Mouse (Mus musculus) kidney, embryonic 15.5 days (tissue): Measurements from ENCODE around the gene Grk2. TPM values are rescaled to one million over a fixed set of nuclear protein-coding genes. Genes with fewer than 3 reads are reported as not detected.
A peak's percentile ranks its signal among the peaks of the same experiment; 100 is the strongest.

ENCODE experiments used
- ATAC-seq: fragments of 200-750 bp; cut with Nextera tagmentation; replicated peaks from 2 replicates; pipeline ENCODE4 v1.8.0; 2017; ENCODE audit warnings: moderate TSS enrichment; ENCODE audit not compliant: low FRiP score
- H3K27ac ChIP-seq: fragments of 300-500 bp; sonication (generic); 2 replicates; pipeline ENCODE4 v1.5.1; 2015; ENCODE audit warnings: mild to moderate bottlenecking, inconsistent platforms
- H3K27me3 ChIP-seq: fragments of 300-500 bp; sonication (generic); 2 replicates; pipeline ENCODE4 v1.6.1; 2015; ENCODE audit warnings: inconsistent platforms
- H3K36me3 ChIP-seq: fragments of 300-500 bp; sonication (generic); 2 replicates; pipeline ENCODE4 v1.6.1; 2015; ENCODE audit warnings: inconsistent platforms
- H3K4me1 ChIP-seq: fragments of 300-500 bp; sonication (generic); 2 replicates; pipeline ENCODE4 v1.6.1; 2015; ENCODE audit warnings: inconsistent platforms
- H3K4me2 ChIP-seq: fragments of 300-500 bp; sonication (generic); 2 replicates; pipeline ENCODE4 v1.6.1; 2015; ENCODE audit warnings: moderate library complexity, mild to moderate bottlenecking, inconsistent platforms
- H3K4me3 ChIP-seq: fragments of 300-500 bp; sonication (generic); replicated peaks from 2 replicates; pipeline ENCODE4 v1.5.1; 2015; ENCODE audit warnings: mild to moderate bottlenecking, inconsistent platforms
- H3K9ac ChIP-seq: fragments of 300-500 bp; sonication (generic); 2 replicates; pipeline ENCODE4 v1.6.1; 2015; ENCODE audit warnings: mild to moderate bottlenecking, inconsistent platforms
- H3K9me3 ChIP-seq: fragments of 300-500 bp; sonication (generic); replicated peaks from 2 replicates; pipeline ENCODE4 v1.6.1; 2016; ENCODE audit warnings: inconsistent platforms
- WGBS: fragments of 180-500 bp; shearing (Covaris S2); methylation state at CpG from one replicate; pipeline ENCODE4 v1.1.7; 2015; ENCODE audit warnings: mixed read lengths; 5-methylcytosine and 5-hydroxymethylcytosine counted together
- polyA plus RNA-seq: library from polyadenylated mRNA; unstranded; fragments of >200 nt; fragmentation: Nextera tagmentation; extraction: Ambion mirVana; gene quantifications from 2 replicates; pipeline ENCODE4 v1.2.1, GENCODE M21; 2015

Grk2 gene
- 15.7 and 17.9 TPM in 2 replicates for polyA plus RNA-seq

DNA sequence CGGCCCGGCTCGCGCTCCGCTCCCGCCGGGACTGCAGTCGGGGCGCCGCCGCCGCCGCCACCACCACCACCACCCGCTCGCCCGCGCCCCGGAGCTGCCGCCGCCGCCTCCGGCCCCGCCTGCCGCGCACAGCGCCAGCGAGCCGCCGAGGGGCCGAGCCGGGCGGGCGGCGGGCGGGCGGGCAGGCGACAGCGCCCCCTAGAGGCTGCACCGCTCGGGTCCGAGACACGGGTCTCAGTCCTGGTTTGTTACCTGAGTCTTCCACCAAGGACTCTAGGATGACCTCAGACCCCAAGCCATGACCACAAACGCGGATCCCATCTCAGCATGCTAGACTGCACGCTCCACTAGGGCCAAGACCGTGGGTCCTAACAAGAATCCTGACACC is at the start of gene Grk2:
Gene Grk2, minus strand, starts transcription at position 33 of the 388 bp plus-strand sequence.
- H3K27me3 ChIP-seq = no peaks in the 10 kb centered on the region
- peak within 1 kb of the TSS; percentile 81 for H3K4me2 ChIP-seq
- peak within 1 kb of the TSS; percentile 92 for H3K9ac ChIP-seq
- no peaks in the 10 kb centered on the region for H3K9me3 ChIP-seq
- peak within 1 kb of the TSS; percentile 87 for H3K27ac ChIP-seq
- H3K36me3 ChIP-seq = no peaks in the 10 kb centered on the region
- H3K4me3 ChIP-seq = peak within 1 kb of the TSS; percentile 93
- ATAC-seq = peak; percentile 79
- WGBS = under 1% methylated on average over 44 of the region's 46 CpGs
- H3K4me1 ChIP-seq = peaks cover 51% of the 10 kb centered on the region

DNA sequence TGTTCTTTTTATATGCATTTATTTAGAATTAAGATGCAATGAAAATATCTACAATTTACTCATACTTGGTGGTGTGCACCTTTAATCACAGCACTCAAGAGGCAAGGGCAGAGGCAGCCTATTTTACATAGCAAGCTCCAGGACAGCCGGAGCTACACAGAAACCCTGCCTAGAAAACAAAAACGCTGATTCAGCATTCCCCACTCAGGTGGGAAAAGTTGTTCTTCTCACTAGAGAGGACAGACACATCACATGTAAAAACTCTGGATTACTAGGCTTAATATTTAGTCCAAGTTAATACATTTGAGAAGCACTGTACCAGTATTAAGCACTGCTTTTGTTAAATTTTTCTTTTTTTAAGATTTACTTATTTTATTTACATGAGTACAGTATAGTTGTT is 43.4 kb upstream of the Grk2 start:
- WGBS = 89% methylated on average over 2 of the region's 2 CpGs
- no peaks in the 10 kb centered on the region for H3K4me1 ChIP-seq
- H3K36me3 ChIP-seq = peaks cover 86% of the 10 kb centered on the region

DNA sequence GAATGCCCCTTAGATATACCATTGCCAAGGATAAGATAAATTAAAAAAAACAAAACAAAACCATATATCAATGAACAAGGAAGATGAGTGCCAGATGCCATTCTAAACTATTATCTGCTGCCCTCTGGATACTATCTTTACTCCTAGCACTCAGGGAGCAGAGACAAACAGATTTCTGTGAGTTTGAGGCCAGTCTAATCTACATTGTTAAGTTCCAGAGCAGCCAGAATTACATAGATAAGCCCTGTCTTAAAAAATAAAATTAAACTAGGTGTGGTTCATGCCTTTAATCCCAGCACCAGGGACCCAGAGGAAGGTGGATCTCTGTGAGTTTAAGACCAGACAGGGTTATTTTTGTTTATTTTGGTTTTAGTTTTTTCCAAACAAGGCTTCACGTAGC is 40.5 kb upstream of the Grk2 start:
- H3K9me3 ChIP-seq = no peaks in the 10 kb centered on the region
- no peak overlapping the region for H3K9ac ChIP-seq
- H3K4me1 ChIP-seq = no peaks in the 10 kb centered on the region
- ATAC-seq = no peak
- H3K4me3 ChIP-seq = no peak overlapping the region
- no peak overlapping the region for H3K4me2 ChIP-seq
- peaks cover 89% of the 10 kb centered on the region for H3K36me3 ChIP-seq
- no peak overlapping the region for H3K27ac ChIP-seq
- H3K27me3 ChIP-seq = no peaks in the 10 kb centered on the region
- 94% methylated on average over 1 of the region's 1 CpGs for WGBS

More for the DNA sequence above, 43.4 kb upstream of the Grk2 start:
- Histone ChIP-seq H3K9me3 (no peaks in the 10 kb centered on the region), H3K27me3 (no peaks in the 10 kb centered on the region), H3K27ac (no peak overlapping the region), H3K4me2 (no peak overlapping the region), H3K4me3 (no peak overlapping the region), H3K9ac (no peak overlapping the region)
- no peak for ATAC-seq

DNA sequence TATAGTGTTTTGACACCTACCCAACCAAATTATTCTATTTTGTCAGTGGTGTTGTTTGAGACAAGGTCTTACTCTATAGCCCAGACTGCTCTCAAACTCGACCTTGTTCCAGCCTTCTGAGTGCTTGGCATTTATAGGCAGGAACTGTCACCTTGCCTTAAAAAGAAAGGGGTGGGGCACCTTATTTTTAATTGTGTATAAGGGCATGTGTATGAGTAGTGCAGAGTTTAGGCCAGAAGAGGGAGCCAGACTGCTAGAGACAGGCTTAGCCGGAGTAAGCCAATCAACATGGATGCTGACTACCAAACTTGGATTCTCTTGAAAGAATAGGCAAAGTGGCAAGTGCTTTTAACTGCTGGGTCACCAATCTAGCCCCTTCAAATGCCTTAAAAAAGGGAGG is 32.1 kb upstream of the Grk2 start:
- H3K9me3 ChIP-seq = no peaks in the 10 kb centered on the region
- peaks cover 60% of the 10 kb centered on the region for H3K36me3 ChIP-seq
- H3K27me3 ChIP-seq = no peaks in the 10 kb centered on the region
- H3K4me2 ChIP-seq = no peak overlapping the region
- H3K4me1 ChIP-seq = peaks cover 13% of the 10 kb centered on the region
- H3K4me3 ChIP-seq = no peak overlapping the region
- H3K9ac ChIP-seq = no peak overlapping the region
- no peak overlapping the region for H3K27ac ChIP-seq
- 33% methylated on average over 2 of the region's 2 CpGs for WGBS
- ATAC-seq = no peak

DNA sequence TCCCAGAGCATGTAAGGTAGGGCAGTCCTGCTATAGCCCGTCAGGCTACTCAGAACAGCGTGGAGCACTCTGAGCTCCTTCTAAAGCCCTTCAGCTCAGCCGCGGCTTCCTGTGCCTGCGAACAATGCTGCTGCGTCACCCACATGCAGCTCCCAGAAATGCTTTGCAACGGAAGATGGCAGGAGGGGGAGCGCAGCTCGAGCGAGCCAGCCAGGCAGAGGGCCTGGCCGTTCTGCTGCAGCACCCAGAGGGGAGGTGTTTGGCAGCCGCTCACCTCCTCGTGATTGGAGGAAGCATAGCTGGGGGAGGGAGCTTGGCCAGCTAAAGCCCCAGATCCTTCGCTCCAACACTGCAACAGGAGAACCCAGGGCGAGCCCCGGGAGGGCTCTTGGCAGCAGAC is 27.8 kb upstream of the Grk2 start:
- H3K27ac ChIP-seq = peak overlapping the region; percentile 97
- H3K4me2 ChIP-seq = peak overlapping the region; percentile 66
- no peaks in the 10 kb centered on the region for H3K27me3 ChIP-seq
- H3K9me3 ChIP-seq = no peaks in the 10 kb centered on the region
- WGBS = under 1% methylated on average over 16 of the region's 16 CpGs
- peak overlapping the region; percentile 56 for H3K4me3 ChIP-seq
- peak overlapping the region; percentile 63 for H3K9ac ChIP-seq
- peak; percentile 99 for ATAC-seq
- H3K36me3 ChIP-seq = peaks cover 47% of the 10 kb centered on the region
- H3K4me1 ChIP-seq = peaks cover 36% of the 10 kb centered on the region

DNA sequence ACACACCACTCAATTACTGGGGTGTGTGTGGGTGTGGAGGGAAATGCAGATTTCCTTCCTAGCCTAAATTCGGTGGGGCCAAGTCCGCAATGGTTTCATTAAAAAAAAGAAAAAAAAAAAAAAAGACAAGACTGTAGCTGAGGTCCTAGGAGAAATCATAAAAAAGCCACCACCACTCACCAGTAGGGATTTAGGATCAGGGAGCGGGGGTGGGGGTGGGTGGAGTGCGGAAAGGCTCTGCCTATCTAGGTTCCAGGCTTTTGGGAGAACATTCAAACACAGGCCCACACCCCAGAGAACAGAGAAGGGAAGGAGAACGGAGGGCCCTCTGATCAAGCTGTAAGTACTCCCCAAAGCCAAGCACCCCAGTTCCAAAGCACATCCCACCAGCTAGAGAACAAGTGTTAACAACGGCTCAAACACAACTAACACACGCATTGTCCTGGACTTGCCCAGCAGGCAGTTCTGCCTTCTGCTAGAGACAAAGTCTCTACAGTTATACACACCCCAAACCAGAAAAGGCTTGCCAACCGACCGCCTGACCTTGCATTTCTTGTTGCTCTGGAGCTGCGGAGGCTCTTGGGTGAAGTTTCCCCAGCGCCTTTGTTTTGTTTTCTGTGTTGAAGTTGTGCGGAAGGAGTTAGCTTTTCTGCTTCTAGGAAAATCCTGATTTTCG is 27.2 kb upstream of the Grk2 start:
- Histone ChIP-seq H3K4me1 (peaks cover 36% of the 10 kb centered on the region), H3K9me3 (no peaks in the 10 kb centered on the region), H3K4me3 (peak overlapping the region; percentile 56), H3K27ac (peak overlapping the region; percentile 97), H3K36me3 (peaks cover 47% of the 10 kb centered on the region), H3K27me3 (no peaks in the 10 kb centered on the region), H3K9ac (peak overlapping the region; percentile 63), H3K4me2 (peak overlapping the region; percentile 66)
- WGBS = under 1% methylated on average over 13 of the region's 13 CpGs
- 0 out of 2 replicates have a peak, but pooled peaks have one; percentile 20 for ATAC-seq

DNA sequence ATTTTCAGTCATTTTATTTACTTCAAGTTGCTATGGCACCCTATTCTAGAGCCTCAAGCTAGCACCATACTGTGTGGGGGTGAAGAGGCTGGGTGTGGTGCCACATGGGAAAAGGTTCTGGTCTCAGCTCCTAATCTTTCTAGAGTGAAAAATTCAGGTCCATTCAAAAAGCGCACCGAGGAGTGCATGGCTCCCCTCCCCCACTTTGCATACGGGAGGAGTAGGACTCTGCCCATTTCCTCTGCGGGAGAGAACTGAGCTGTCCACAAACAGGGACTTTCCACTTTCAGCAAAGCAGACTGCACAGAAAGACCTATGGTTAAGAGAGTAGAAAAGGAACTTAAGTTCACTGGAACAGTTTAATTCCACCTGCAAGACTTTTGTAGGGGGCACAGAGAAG is 26.6 kb upstream of the Grk2 start:
- H3K4me1 ChIP-seq = peaks cover 36% of the 10 kb centered on the region
- no peak for ATAC-seq
- H3K4me3 ChIP-seq = peak overlapping the region; percentile 56
- H3K27me3 ChIP-seq = no peaks in the 10 kb centered on the region
- H3K36me3 ChIP-seq = peaks cover 50% of the 10 kb centered on the region
- no peaks in the 10 kb centered on the region for H3K9me3 ChIP-seq
- H3K27ac ChIP-seq = peak overlapping the region; percentile 97
- H3K4me2 ChIP-seq = peak overlapping the region; percentile 66
- H3K9ac ChIP-seq = peak overlapping the region; percentile 63
- WGBS = 2% methylated on average over 4 of the region's 4 CpGs

DNA sequence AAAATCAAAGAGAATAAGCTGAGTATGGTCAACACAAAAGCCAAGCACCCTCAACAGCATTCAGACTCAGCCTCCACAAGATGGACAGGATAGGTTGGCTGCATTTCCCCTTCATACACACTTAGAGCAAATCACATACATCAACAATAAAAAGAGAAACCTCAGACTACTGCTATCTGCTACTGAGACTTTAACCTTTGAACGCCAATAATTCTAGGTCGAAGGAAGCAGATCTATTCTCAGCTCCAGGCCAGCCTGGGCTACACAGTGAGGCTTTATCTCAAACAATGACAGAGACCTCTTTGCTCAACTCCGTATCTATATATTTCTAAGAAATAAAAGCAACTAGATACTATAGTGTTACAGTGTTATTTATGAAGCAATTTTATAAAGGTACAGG is 25.3 kb upstream of the Grk2 start:
- WGBS = 79% methylated on average over 3 of the region's 3 CpGs

DNA sequence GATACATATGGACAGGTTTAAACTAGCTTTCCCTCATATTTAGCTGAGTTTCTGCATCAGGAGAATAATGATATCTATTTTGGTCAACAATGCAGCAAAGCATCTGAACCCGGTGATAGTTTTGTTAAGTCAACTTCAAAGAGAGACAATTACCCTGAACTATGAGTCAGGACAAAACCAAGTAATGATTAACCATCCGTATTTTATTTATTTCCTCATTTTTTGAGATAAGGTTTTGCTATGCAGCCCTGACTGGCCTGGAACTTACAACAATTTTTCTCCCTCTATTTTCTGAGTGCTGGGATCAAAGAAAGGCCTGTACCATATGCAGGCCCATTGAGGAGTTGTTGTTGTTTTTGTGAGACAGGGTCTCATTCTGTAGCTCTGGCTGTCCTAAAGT is 24.6 kb upstream of the Grk2 start:
- Histone ChIP-seq H3K27ac (no peak overlapping the region), H3K4me1 (peaks cover 36% of the 10 kb centered on the region), H3K27me3 (no peaks in the 10 kb centered on the region), H3K9ac (no peak overlapping the region), H3K9me3 (no peaks in the 10 kb centered on the region), H3K4me3 (no peak overlapping the region), H3K36me3 (peaks cover 64% of the 10 kb centered on the region), H3K4me2 (no peak overlapping the region)
- WGBS = 71% methylated on average over 2 of the region's 2 CpGs
- ATAC-seq = no peak

More for the DNA sequence above, 25.3 kb upstream of the Grk2 start:
- Histone ChIP-seq H3K9me3 (no peaks in the 10 kb centered on the region), H3K36me3 (peaks cover 58% of the 10 kb centered on the region), H3K4me2 (no peak overlapping the region), H3K27me3 (no peaks in the 10 kb centered on the region), H3K9ac (no peak overlapping the region), H3K4me1 (peaks cover 36% of the 10 kb centered on the region), H3K27ac (no peak overlapping the region), H3K4me3 (no peak overlapping the region)
- no peak for ATAC-seq

DNA sequence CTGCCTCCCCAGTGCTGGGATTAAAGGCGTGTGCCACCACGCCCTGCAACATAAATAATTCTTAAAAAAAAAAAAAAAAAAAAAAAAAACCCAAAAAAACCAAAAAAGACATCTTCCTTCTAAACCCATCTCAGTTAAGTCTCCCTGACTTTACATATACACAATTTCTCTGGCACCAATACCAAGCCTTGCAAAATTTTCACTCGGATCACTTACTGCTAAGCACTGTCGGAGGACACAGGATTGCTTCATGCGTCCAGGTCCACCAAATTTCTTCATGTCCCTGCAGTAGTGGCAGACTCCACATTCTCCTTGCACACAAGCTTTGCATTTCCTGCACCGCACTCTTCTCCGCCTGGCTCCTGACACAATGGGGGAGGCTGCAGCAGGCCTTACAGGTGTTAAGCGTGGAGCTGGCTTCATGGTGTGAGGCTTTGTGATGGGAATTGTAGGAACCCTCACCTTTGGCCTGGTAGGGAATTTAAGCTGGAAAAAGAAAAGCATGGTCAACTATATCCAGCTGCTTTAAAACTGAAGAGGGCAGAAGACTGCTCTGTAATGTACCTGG is 22.8 kb upstream of the Grk2 start:
- H3K4me1 ChIP-seq = peaks cover 23% of the 10 kb centered on the region
- no peak overlapping the region for H3K9ac ChIP-seq
- no peaks in the 10 kb centered on the region for H3K27me3 ChIP-seq
- H3K27ac ChIP-seq = no peak overlapping the region
- no peaks in the 10 kb centered on the region for H3K9me3 ChIP-seq
- no peak for ATAC-seq
- no peak overlapping the region for H3K4me3 ChIP-seq
- no peak overlapping the region for H3K4me2 ChIP-seq
- peaks cover 74% of the 10 kb centered on the region for H3K36me3 ChIP-seq
- 95% methylated on average over 8 of the region's 8 CpGs for WGBS

DNA sequence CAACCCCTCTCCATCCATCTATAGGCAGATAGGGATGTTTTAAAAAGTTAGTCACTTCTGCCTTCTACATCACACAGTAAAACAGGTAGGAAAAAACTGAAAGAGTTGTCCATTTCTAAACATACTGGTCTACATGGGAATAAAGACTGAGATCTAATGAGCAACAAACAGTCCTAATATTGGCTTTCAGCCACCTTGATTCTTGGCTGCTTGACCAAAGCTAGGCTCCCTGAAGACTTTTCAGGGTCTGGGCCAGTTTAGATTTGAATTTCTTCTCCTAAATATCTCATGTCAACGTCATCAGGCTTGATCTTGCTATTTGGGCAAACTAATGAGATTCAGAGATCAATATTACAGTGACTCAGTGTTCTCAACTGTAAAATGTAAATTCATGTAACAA is 20.9 kb upstream of the Grk2 start:
- Histone ChIP-seq H3K9ac (no peak overlapping the region), H3K36me3 (peaks cover 94% of the 10 kb centered on the region), H3K9me3 (no peaks in the 10 kb centered on the region), H3K4me1 (peaks cover 12% of the 10 kb centered on the region), H3K27ac (no peak overlapping the region), H3K4me3 (no peak overlapping the region), H3K4me2 (no peak overlapping the region), H3K27me3 (no peaks in the 10 kb centered on the region)
- ATAC-seq = no peak
- WGBS = 74% methylated on average over 1 of the region's 1 CpGs

DNA sequence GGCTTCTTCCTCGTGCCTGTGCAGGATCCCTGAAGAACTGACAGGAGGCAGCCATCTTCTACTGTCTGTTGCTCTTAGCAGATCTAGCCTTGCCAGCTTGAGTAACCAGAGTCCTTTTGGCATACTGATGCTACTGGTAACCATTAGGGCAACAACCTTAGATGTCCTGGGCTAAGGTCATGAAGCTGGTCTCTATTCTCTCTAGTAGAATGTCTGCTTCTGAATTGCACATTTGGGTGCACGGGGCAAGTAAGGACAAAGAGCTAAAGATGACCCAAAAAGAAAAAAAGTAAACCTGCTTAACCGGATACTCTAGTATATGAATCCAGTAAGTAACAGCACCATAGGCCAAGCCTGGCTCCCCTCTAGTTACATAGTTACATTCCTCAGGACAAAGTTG is 20.1 kb upstream of the Grk2 start:
- peaks cover 97% of the 10 kb centered on the region for H3K36me3 ChIP-seq
- ATAC-seq = no peak
- WGBS = 87% methylated on average over 3 of the region's 3 CpGs

More for the DNA sequence above, 20.1 kb upstream of the Grk2 start:
- Histone ChIP-seq H3K4me1 (peaks cover 5% of the 10 kb centered on the region), H3K4me2 (no peak overlapping the region), H3K9ac (no peak overlapping the region), H3K4me3 (no peak overlapping the region), H3K9me3 (no peaks in the 10 kb centered on the region), H3K27me3 (no peaks in the 10 kb centered on the region), H3K27ac (no peak overlapping the region)
